8 mouse cellular contexts compared by ENCODE assay signal in genomic region chr17:4040104-4040664, GRCm38 (mm10).
DNase-seq lines count a peak whose midpoint lies in the region; ATAC-seq and TF ChIP-seq lines count a peak whose summit lies in the region.

No protein-coding gene starts in this region.

- 18% methylated on average over 5 of the region's 5 CpGs for WGBS in hindbrain, embryonic 13.5 days
- 48% methylated on average over 5 of the region's 5 CpGs for WGBS in intestine, postnatal 0 days

- H3K4me1 ChIP-seq in hindbrain, embryonic 13.5 days (replicated peaks): peaks cover 5% of the 10 kb centered on the region
- no peaks in the 10 kb centered on the region for H3K4me1 ChIP-seq in intestine, postnatal 0 days (replicated peaks; ENCODE audit: control insufficient read depth, insufficient read depth, low read length)

- ATAC-seq in hindbrain, embryonic 13.5 days (ENCODE audit: low FRiP score): 0 out of 2 replicates have a peak, but pooled peaks have one; percentile 43
- no peak for ATAC-seq in erythroid progenitor cell, adult 5-6 weeks (replicated peaks; ENCODE audit: low FRiP score, poor library complexity, severe bottlenecking)
- ATAC-seq in intestine, postnatal 0 days: no peak

- no peak overlapping the region for H3K9ac ChIP-seq in hindbrain, embryonic 13.5 days
- no peak overlapping the region for H3K9ac ChIP-seq in intestine, postnatal 0 days (ENCODE audit: low read depth, low read length)

- no peak overlapping the region for H3K4me3 ChIP-seq in hindbrain, embryonic 13.5 days
- H3K4me3 ChIP-seq in intestine, postnatal 0 days (ENCODE audit: low read depth, low read length): no peak overlapping the region

- DNase-seq in right cerebral cortex, postnatal 10 days (ENCODE audit: low spot score in 2 of 2): peak; percentile 27 to 38
- no peak for DNase-seq in right cerebral cortex, postnatal 14 days
- DNase-seq in gastrocnemius, postnatal 10 days: peak; percentile 4
- peak; percentile 22 to 54 for DNase-seq in lung, postnatal 4 days
- no peak for DNase-seq in cerebellum, adult 9-10 months

- H3K36me3 ChIP-seq in hindbrain, embryonic 13.5 days: no peaks in the 10 kb centered on the region
- H3K36me3 ChIP-seq in intestine, postnatal 0 days (ENCODE audit: control insufficient read depth, insufficient read depth): no peaks in the 10 kb centered on the region

- no peak for TF ChIP-seq CTCF in intestine, postnatal 0 days (IDR thresholded peaks at IDR 0.05; ENCODE audit: low read depth)

- H3K9me3 ChIP-seq in hindbrain, embryonic 13.5 days: no peaks in the 10 kb centered on the region
- no peaks in the 10 kb centered on the region for H3K9me3 ChIP-seq in intestine, postnatal 0 days (ENCODE audit: control insufficient read depth)

- peak overlapping the region; percentile 49 for H3K27ac ChIP-seq in hindbrain, embryonic 13.5 days
- no peak overlapping the region for H3K27ac ChIP-seq in intestine, postnatal 0 days (ENCODE audit: low read depth, low read length)

- H3K4me2 ChIP-seq in hindbrain, embryonic 13.5 days: no peak overlapping the region
- no peak overlapping the region for H3K4me2 ChIP-seq in intestine, postnatal 0 days (replicated peaks; ENCODE audit: low read depth)

- H3K27me3 ChIP-seq in hindbrain, embryonic 13.5 days: no peaks in the 10 kb centered on the region
- H3K27me3 ChIP-seq in intestine, postnatal 0 days (replicated peaks; ENCODE audit: control insufficient read depth, insufficient read depth, low read length): no peaks in the 10 kb centered on the region

Comparison
In these comparisons a context has a peak if more than half of its experiments do, and no peak if none do; other contexts are left out.
1. DNase-seq: peak in right cerebral cortex, postnatal 10 days (2 of 2), gastrocnemius, postnatal 10 days (single experiment) and lung, postnatal 4 days (2 of 2); none in right cerebral cortex, postnatal 14 days (single experiment) and cerebellum, adult 9-10 months (single experiment).